Mouse (Mus musculus) liver, embryonic 11.5 days (tissue): ENCODE measurements around the gene Mex3b. TPM values are rescaled to one million over a fixed set of nuclear protein-coding genes. Genes with fewer than 3 reads are reported as not detected.

ENCODE experiments used
- ATAC-seq: fragments of 200-750 bp; cut with Nextera tagmentation; replicated peaks from 2 replicates; pipeline ENCODE4 v1.8.0; 2017; ENCODE audit warnings: moderate number of reproducible peaks, mild to moderate bottlenecking, moderate TSS enrichment, moderate library complexity; ENCODE audit not compliant: low FRiP score
- DNase-seq: peaks from one replicate; pipeline ENCODE4 v3.0.0-alpha.2; 2017; ENCODE audit warnings: low spot score
- H3K27ac ChIP-seq: fragments of 300-500 bp; sonication (generic); 2 replicates; pipeline ENCODE4 v1.5.1; 2014; ENCODE audit warnings: mild to moderate bottlenecking, low read depth, low read length, control low read depth
- H3K27me3 ChIP-seq: fragments of 300-500 bp; sonication (generic); replicated peaks from 2 replicates; pipeline ENCODE4 v1.6.1; 2014; ENCODE audit warnings: low read length, mixed read lengths; ENCODE audit not compliant: control insufficient read depth, insufficient read depth
- H3K36me3 ChIP-seq: fragments of 300-500 bp; sonication (generic); 2 replicates; pipeline ENCODE4 v1.6.1; 2014; ENCODE audit warnings: mild to moderate bottlenecking, low read length, moderate library complexity, mixed read lengths; ENCODE audit not compliant: control insufficient read depth, insufficient read depth
- H3K4me1 ChIP-seq: fragments of 300-500 bp; sonication (generic); replicated peaks from 2 replicates; pipeline ENCODE4 v1.6.1; 2014; ENCODE audit warnings: low read length, mixed read lengths; ENCODE audit not compliant: control insufficient read depth, insufficient read depth
- H3K4me2 ChIP-seq: fragments of 300-500 bp; sonication (generic); 2 replicates; pipeline ENCODE4 v1.6.1; 2014; ENCODE audit warnings: mild to moderate bottlenecking, control low read depth, moderate library complexity
- H3K4me3 ChIP-seq: fragments of 300-500 bp; sonication (generic); 2 replicates; pipeline ENCODE4 v1.5.1; 2014; ENCODE audit warnings: low read depth, low read length, control low read depth
- H3K9ac ChIP-seq: fragments of 300-500 bp; sonication (generic); 2 replicates; pipeline ENCODE4 v1.6.1; 2014; ENCODE audit warnings: low read depth, low read length, control low read depth
- H3K9me3 ChIP-seq: fragments of 300-500 bp; sonication (generic); 2 replicates; pipeline ENCODE4 v1.6.1; 2016; ENCODE audit warnings: low read length, inconsistent platforms, mixed read lengths; ENCODE audit not compliant: control insufficient read depth
- WGBS: fragments of 180-500 bp; shearing (Covaris S2); extraction: QIAGEN DNeasy Blood & Tissue Kit; methylation state at CpG from one replicate; pipeline ENCODE4 v1.1.7; 2014; 5-methylcytosine and 5-hydroxymethylcytosine counted together
- polyA plus RNA-seq: library from polyadenylated mRNA; unstranded; fragments of >200 nt; fragmentation: Nextera tagmentation; extraction: Ambion mirVana; gene quantifications from 2 replicates; pipeline ENCODE4 v1.2.1, GENCODE M21; 2014

The Mex3b gene
- polyA plus RNA-seq, 1 experiment from 2014 or later, result 7.8 TPM

GRCm38 (mm10) chr7:82899459-82900297, 32.5 kb downstream of the Mex3b start:
- ATAC-seq (no peak), DNase-seq (no peak)
- no peaks in the 10 kb centered on the region for H3K27me3 ChIP-seq
- WGBS, result 61% methylated on average over 8 of the region's 8 CpGs
- H3K27ac ChIP-seq, result no peak overlapping the region
- no peaks in the 10 kb centered on the region for H3K36me3 ChIP-seq
- H3K4me2 ChIP-seq, result no peak overlapping the region
- no peak overlapping the region for H3K4me3 ChIP-seq
- H3K4me1 ChIP-seq, result no peaks in the 10 kb centered on the region
- no peak overlapping the region for H3K9ac ChIP-seq
- H3K9me3 ChIP-seq, result no peaks in the 10 kb centered on the region

GRCm38 (mm10) chr7:82903006-82903405, 35.9 kb downstream of the Mex3b start:
- Histone ChIP-seq H3K36me3 (no peaks in the 10 kb centered on the region), H3K27ac (no peak overlapping the region), H3K9me3 (no peaks in the 10 kb centered on the region), H3K4me2 (no peak overlapping the region), H3K4me3 (no peak overlapping the region), H3K4me1 (no peaks in the 10 kb centered on the region), H3K27me3 (no peaks in the 10 kb centered on the region), H3K9ac (no peak overlapping the region)
- ATAC-seq, result no peak
- DNase-seq, result no peak
- WGBS, result 73% methylated on average over 3 of the region's 3 CpGs

GRCm38 (mm10) chr7:82905527-82905926, 38.4 kb downstream of the Mex3b start:
- no peaks in the 10 kb centered on the region for H3K36me3 ChIP-seq
- H3K9ac ChIP-seq, result no peak overlapping the region
- no peak overlapping the region for H3K4me2 ChIP-seq
- no peaks in the 10 kb centered on the region for H3K9me3 ChIP-seq
- no peaks in the 10 kb centered on the region for H3K4me1 ChIP-seq
- H3K27me3 ChIP-seq, result no peaks in the 10 kb centered on the region
- DNase-seq, result no peak
- 76% methylated on average over 3 of the region's 3 CpGs for WGBS
- no peak overlapping the region for H3K27ac ChIP-seq
- no peak for ATAC-seq
- no peak overlapping the region for H3K4me3 ChIP-seq

- no peak for ATAC-seq
- Histone ChIP-seq H3K27ac (no peak overlapping the region), H3K36me3 (no peaks in the 10 kb centered on the region), H3K4me2 (no peak overlapping the region), H3K27me3 (no peaks in the 10 kb centered on the region), H3K9me3 (no peaks in the 10 kb centered on the region), H3K4me1 (no peaks in the 10 kb centered on the region), H3K4me3 (no peak overlapping the region), H3K9ac (no peak overlapping the region)
- no peak for DNase-seq
- 52% methylated on average over 1 of the region's 1 CpGs for WGBS
Observed at GRCm38 (mm10) chr7:82907081-82907480, 39.9 kb downstream of the Mex3b start.

GRCm38 (mm10) chr7:82910536-82911384, 43.6 kb downstream of the Mex3b start:
- Histone ChIP-seq H3K9me3 (no peaks in the 10 kb centered on the region), H3K4me2 (no peak overlapping the region), H3K36me3 (no peaks in the 10 kb centered on the region), H3K4me3 (no peak overlapping the region), H3K4me1 (no peaks in the 10 kb centered on the region), H3K9ac (no peak overlapping the region), H3K27ac (no peak overlapping the region), H3K27me3 (no peaks in the 10 kb centered on the region)
- ATAC-seq (no peak), DNase-seq (no peak)
- 75% methylated on average over 10 of the region's 10 CpGs for whole genome bisulfite sequencing

GRCm38 (mm10) chr7:82911501-82911900, 44.4 kb downstream of the Mex3b start:
- ATAC-seq (no peak), DNase-seq (no peak)
- H3K4me3 ChIP-seq, result no peak overlapping the region
- WGBS, result 87% methylated on average over 10 of the region's 10 CpGs
- H3K36me3 ChIP-seq, result no peaks in the 10 kb centered on the region
- H3K9me3 ChIP-seq, result no peaks in the 10 kb centered on the region
- H3K4me2 ChIP-seq, result no peak overlapping the region
- no peak overlapping the region for H3K27ac ChIP-seq
- H3K27me3 ChIP-seq, result no peaks in the 10 kb centered on the region
- H3K4me1 ChIP-seq, result no peaks in the 10 kb centered on the region
- no peak overlapping the region for H3K9ac ChIP-seq

- no peak overlapping the region for H3K4me3 ChIP-seq
- ATAC-seq (no peak), DNase-seq (no peak)
- H3K27ac ChIP-seq, result no peak overlapping the region
- H3K4me2 ChIP-seq, result no peak overlapping the region
- H3K36me3 ChIP-seq, result no peaks in the 10 kb centered on the region
- H3K27me3 ChIP-seq, result no peaks in the 10 kb centered on the region
- no peaks in the 10 kb centered on the region for H3K4me1 ChIP-seq
- no peaks in the 10 kb centered on the region for H3K9me3 ChIP-seq
- 76% methylated on average over 4 of the region's 4 CpGs for WGBS
- H3K9ac ChIP-seq, result no peak overlapping the region
Observed at GRCm38 (mm10) chr7:82914297-82914696, 47.2 kb downstream of the Mex3b start.
